Mouse (Mus musculus) bone marrow macrophage, adult 2 months (primary cell): ENCODE measurements around the gene Sugp1.

Source experiments
- CTCF ChIP-seq: IDR thresholded peaks from 2 replicates; pipeline ENCODE4 v1.5.1; 2012; ENCODE audit warnings: low read depth, mild to moderate bottlenecking, low read length, moderate library complexity
- POLR2A ChIP-seq: IDR thresholded peaks from 2 replicates; pipeline ENCODE4 v1.6.1; 2012; ENCODE audit warnings: mild to moderate bottlenecking, low read depth, low read length, borderline replicate concordance

GRCm38 (mm10) chr8:70100241-70100640 lies 57.6 kb downstream of the Sugp1 start:
- TF ChIP-seq POLR2A (no peak), CTCF (no peak)
